Mouse (Mus musculus) CH12.LX (cell line): ENCODE measurements at regions not wholly inside any gene's neighbourhood (a gene's known extent, or its start where the extent isn't known, plus 50 kb on each side); places are given as distances from the start of the nearest gene placed in this dataset.
A peak's percentile ranks its signal among the peaks of the same experiment; 100 is the strongest.

Source experiments
- DNase-seq: peaks from one replicate; pipeline ENCODE4 v3.0.0-alpha.2; 2013; ENCODE audit errors: extremely low read depth
- H3K27ac ChIP-seq: 2 replicates; pipeline ENCODE4 v1.5.1; 2012; ENCODE audit warnings: low read depth, mild to moderate bottlenecking, control low read depth, moderate library complexity; ENCODE audit not compliant: insufficient read depth
- H3K27me3 ChIP-seq: replicated peaks from 2 replicates; pipeline ENCODE3; 2012; ENCODE audit warnings: inconsistent platforms
- H3K36me3 ChIP-seq, 2 experiments: replicated peaks in 1 of 2; 2 replicates each; pipeline versions ENCODE3 to v1.6.1; 2012; ENCODE audit warnings: inconsistent platforms in 1 of 2, low read length in 1 of 2, mild to moderate bottlenecking in 1 of 2, mixed read lengths in 1 of 2, moderate library complexity in 1 of 2; ENCODE audit not compliant: control insufficient read depth in 1 of 2, insufficient read depth in 1 of 2
- H3K4me1 ChIP-seq, 2 experiments: 2 replicates each; pipeline ENCODE4 v1.6.1; 2012; ENCODE audit warnings: inconsistent platforms in 1 of 2, moderate library complexity in 1 of 2; ENCODE audit not compliant: insufficient read depth in 2 of 2, control insufficient read depth in 1 of 2
- H3K4me2 ChIP-seq: 2 replicates; pipeline ENCODE4 v1.6.1; 2012; ENCODE audit warnings: low read depth, mild to moderate bottlenecking, control low read depth; ENCODE audit not compliant: poor library complexity, insufficient read depth, severe bottlenecking
- H3K4me3 ChIP-seq, 3 experiments: fragments of 150-350 bp in 1 of 3; sonication (generic) in 1 of 3; replicated peaks in 1 of 3; 2 replicates each; pipeline versions ENCODE3 to v1.5.1; 2011 to 2012; ENCODE audit warnings: low read depth in 2 of 3, low read length in 2 of 3, mild to moderate bottlenecking in 2 of 3, moderate library complexity in 2 of 3, control low read depth in 1 of 3, improper control_type of control experiment in 1 of 3, inconsistent platforms in 1 of 3, mixed read lengths in 1 of 3; ENCODE audit not compliant: poor library complexity in 1 of 3
- H3K79me2 ChIP-seq: replicated peaks from 2 replicates; pipeline ENCODE4 v1.6.1; 2012; ENCODE audit warnings: mild to moderate bottlenecking, moderate library complexity; ENCODE audit not compliant: control insufficient read depth, poor library complexity, insufficient read depth, severe bottlenecking; ENCODE audit errors: extremely low read depth
- H3K9ac ChIP-seq: 2 replicates; pipeline ENCODE4 v1.6.1; 2012; ENCODE audit warnings: low read depth, mild to moderate bottlenecking, control low read depth, moderate library complexity; ENCODE audit not compliant: insufficient read depth
- H3K9me3 ChIP-seq: replicated peaks from 2 replicates; pipeline ENCODE3; 2012; ENCODE audit warnings: low read length, inconsistent platforms, mixed read lengths
- CHD2 ChIP-seq: IDR thresholded peaks from 2 replicates; pipeline ENCODE4 v1.6.1; 2011; ENCODE audit warnings: low read length, improper control_type of control experiment
- E2F4 ChIP-seq: IDR thresholded peaks from 2 replicates; pipeline ENCODE4 v1.6.1; 2011; ENCODE audit warnings: low read depth, low read length, improper control_type of control experiment; ENCODE audit not compliant: insufficient replicate concordance
- ELF1 ChIP-seq: IDR thresholded peaks from 2 replicates; pipeline ENCODE4 v1.6.1; 2014; ENCODE audit warnings: low read depth, mild to moderate bottlenecking, inconsistent platforms, low read length, improper control_type of control experiment
- GABPA ChIP-seq: IDR thresholded peaks from 2 replicates; pipeline ENCODE4 v1.6.1; 2012; ENCODE audit warnings: low read depth, low read length, improper control_type of control experiment, inconsistent platforms; ENCODE audit not compliant: insufficient replicate concordance
- HCFC1 ChIP-seq: IDR thresholded peaks from 2 replicates; pipeline ENCODE4 v1.6.1; 2012; ENCODE audit warnings: low read depth, mild to moderate bottlenecking, inconsistent platforms, low read length, improper control_type of control experiment
- JUN ChIP-seq: IDR thresholded peaks from 2 replicates; pipeline ENCODE4 v1.6.1; 2011; ENCODE audit warnings: low read depth, mild to moderate bottlenecking, low read length, improper control_type of control experiment, moderate library complexity; ENCODE audit not compliant: insufficient read depth
- MAFK ChIP-seq: IDR thresholded peaks from 2 replicates; pipeline ENCODE4 v1.6.1; 2011; ENCODE audit warnings: low read length, improper control_type of control experiment; ENCODE audit not compliant: insufficient replicate concordance
- MAX ChIP-seq: IDR thresholded peaks from 2 replicates; pipeline ENCODE4 v1.6.1; 2011; ENCODE audit warnings: low read length, improper control_type of control experiment
- MEF2A ChIP-seq: IDR thresholded peaks from 2 replicates; pipeline ENCODE4 v1.6.1; 2014; ENCODE audit warnings: low read depth, mild to moderate bottlenecking, inconsistent platforms, low read length, improper control_type of control experiment, borderline replicate concordance
- MXI1 ChIP-seq: IDR thresholded peaks from 2 replicates; pipeline ENCODE4 v1.6.1; 2011; ENCODE audit warnings: mild to moderate bottlenecking, low read depth, low read length, improper control_type of control experiment
- NELFE ChIP-seq: IDR thresholded peaks from 2 replicates; pipeline ENCODE4 v1.6.1; 2011; ENCODE audit warnings: low read depth, low read length, improper control_type of control experiment
- PAX5 ChIP-seq: IDR thresholded peaks from 2 replicates; pipeline ENCODE4 v1.6.1; 2012; ENCODE audit warnings: low read length, inconsistent platforms, mixed read lengths
- RAD21 ChIP-seq: IDR thresholded peaks from 2 replicates; pipeline ENCODE4 v1.6.1; 2011; ENCODE audit warnings: low read depth, mild to moderate bottlenecking, low read length, improper control_type of control experiment, moderate library complexity
- RCOR1 ChIP-seq: conservative IDR thresholded peaks from 2 replicates; pipeline ENCODE4 v1.6.1; 2012; ENCODE audit warnings: low read depth, mild to moderate bottlenecking, inconsistent platforms, low read length, improper control_type of control experiment
- SIN3A ChIP-seq: IDR thresholded peaks from 2 replicates; pipeline ENCODE4 v1.6.1; 2012; ENCODE audit warnings: low read length, improper control_type of control experiment, inconsistent platforms
- SMC3 ChIP-seq: IDR thresholded peaks from 2 replicates; pipeline ENCODE4 v1.6.1; 2011; ENCODE audit warnings: low read depth, low read length, improper control_type of control experiment
- TBP ChIP-seq: conservative IDR thresholded peaks from 2 replicates; pipeline ENCODE4 v1.6.1; 2011; ENCODE audit warnings: low read depth, low read length, improper control_type of control experiment
- TCF12 ChIP-seq: IDR thresholded peaks from 2 replicates; pipeline ENCODE4 v1.6.1; 2014; ENCODE audit warnings: low read depth, mild to moderate bottlenecking, inconsistent platforms, low read length, improper control_type of control experiment
- UBTF ChIP-seq: IDR thresholded peaks from 2 replicates; pipeline ENCODE4 v1.6.1; 2012; ENCODE audit warnings: low read depth, mild to moderate bottlenecking, inconsistent platforms, low read length, improper control_type of control experiment, moderate library complexity
- USF1 ChIP-seq: IDR thresholded peaks from 2 replicates; pipeline ENCODE4 v1.6.1; 2014; ENCODE audit warnings: low read depth, mild to moderate bottlenecking, inconsistent platforms, low read length, improper control_type of control experiment
- ZC3H11A ChIP-seq: IDR thresholded peaks from 2 replicates; pipeline ENCODE4 v1.6.1; 2012; ENCODE audit warnings: low read depth, mild to moderate bottlenecking, inconsistent platforms, low read length, improper control_type of control experiment
- ZKSCAN1 ChIP-seq: IDR thresholded peaks from 2 replicates; pipeline ENCODE4 v1.6.1; 2012; ENCODE audit warnings: low read depth, inconsistent platforms, low read length, improper control_type of control experiment, borderline replicate concordance
- ZMIZ1 ChIP-seq: IDR thresholded peaks from 2 replicates; pipeline ENCODE4 v1.6.1; 2012; ENCODE audit warnings: low read depth, mild to moderate bottlenecking, inconsistent platforms, low read length, improper control_type of control experiment
- dilution Hi-C: fragments of 300-500 bp; cut with MboI; formaldehyde crosslinking; loops from 2 replicates; pipeline ENCODE4 v1.14.3; 2020; ENCODE audit warnings: low sequenced_read_pairs; ENCODE audit not compliant: extremely low pct_unique_long_range_greater_than_20kb, extremely low pct_ligation_motif_present
- in situ Hi-C: fragments of 300-500 bp; cut with MboI; formaldehyde crosslinking; loops from 3 replicates; pipeline ENCODE4 v1.14.3; 2019; ENCODE audit warnings: low sequenced_read_pairs, low pct_ligation_motif_present, low pct_unique_long_range_greater_than_20kb, mixed read lengths

GRCm38 (mm10) chr1:72015471-72015870, 196.6 kb downstream of the Mreg start:
- Histone ChIP-seq H3K27me3 (no peaks in the 10 kb centered on the region), H3K9me3 (no peaks in the 10 kb centered on the region), H3K9ac (no peak overlapping the region), H3K4me2 (no peak overlapping the region), H3K79me2 (no peaks in the 10 kb centered on the region), H3K4me3 (no peak overlapping the region), H3K36me3 (no peaks in the 10 kb centered on the region), H3K27ac (no peak overlapping the region), H3K4me1 (peaks cover 0 to 6% of the 10 kb centered on the region in 2 experiments; a peak in 3 of 4 replicates)
- dilution Hi-C loops (no loop called here), in situ Hi-C loops (no loop called here)
- DNase-seq, result no peak
- no peak for TF ChIP-seq ZKSCAN1
- no peak for TF ChIP-seq SIN3A
- no peak for TF ChIP-seq ELF1
- TF ChIP-seq CHD2, result no peak
- TF ChIP-seq TCF12, result no peak

- Histone ChIP-seq H3K4me3 (no peak overlapping the region), H3K4me1 (peaks cover 0 to 6% of the 10 kb centered on the region in 2 experiments; a peak in 3 of 4 replicates), H3K27ac (no peak overlapping the region)
- dilution Hi-C loops (no loop called here), in situ Hi-C loops (no loop called here)
- no peak for TF ChIP-seq MXI1
- no peak for TF ChIP-seq USF1
- no peak for TF ChIP-seq JUN
- no peak for TF ChIP-seq TCF12
- no peak for TF ChIP-seq CHD2
- no peak for TF ChIP-seq MAX
- TF ChIP-seq RCOR1, result no peak
- TF ChIP-seq RAD21, result no peak
- TF ChIP-seq HCFC1, result no peak
- TF ChIP-seq SIN3A, result no peak
- TF ChIP-seq, all 38 proteins: peak for 0
- H3K4me2 ChIP-seq, result no peak overlapping the region
- H3K36me3 ChIP-seq, result no peaks in the 10 kb centered on the region
- H3K9ac ChIP-seq, result no peak overlapping the region
- H3K9me3 ChIP-seq, result no peaks in the 10 kb centered on the region
- H3K27me3 ChIP-seq, result no peaks in the 10 kb centered on the region
- no peak for DNase-seq
- H3K79me2 ChIP-seq, result no peaks in the 10 kb centered on the region
These were observed 197.5 kb downstream of the Mreg start for GRCm38 (mm10) chr1:72014580-72014979.

GRCm38 (mm10) chr1:72013863-72014262, 198.2 kb downstream of the Mreg start:
- in situ Hi-C loops (no loop called here), dilution Hi-C loops (no loop called here)
- Histone ChIP-seq H3K79me2 (no peaks in the 10 kb centered on the region), H3K9me3 (no peaks in the 10 kb centered on the region), H3K27ac (no peak overlapping the region), H3K4me3 (no peak overlapping the region), H3K4me1 (peaks cover 0 to 5% of the 10 kb centered on the region in 2 experiments; a peak in 3 of 4 replicates), H3K9ac (no peak overlapping the region), H3K4me2 (0 out of 2 replicates have a peak overlapping the region, but pooled peaks have one; percentile 5), H3K27me3 (no peaks in the 10 kb centered on the region), H3K36me3 (no peaks in the 10 kb centered on the region)
- DNase-seq, result no peak
- no peak for TF ChIP-seq MEF2A
- TF ChIP-seq MAFK, result no peak
- TF ChIP-seq MXI1, result no peak
- no peak for TF ChIP-seq MAX
- no peak for TF ChIP-seq SIN3A
- TF ChIP-seq HCFC1, result no peak
- no peak for TF ChIP-seq NELFE
- TF ChIP-seq PAX5, result no peak
- no peak for TF ChIP-seq JUN
- no peak for TF ChIP-seq SMC3
- no peak for TF ChIP-seq TCF12
- TF ChIP-seq RAD21, result no peak
- no peak for TF ChIP-seq TBP
- no peak for TF ChIP-seq UBTF
- TF ChIP-seq GABPA, result no peak
- TF ChIP-seq E2F4, result no peak
- no peak for TF ChIP-seq USF1
- TF ChIP-seq ELF1, result no peak
- no peak for TF ChIP-seq ZMIZ1
- no peak for TF ChIP-seq ZC3H11A
